9 mouse cellular contexts compared by ENCODE assay signal in the genomic region with DNA sequence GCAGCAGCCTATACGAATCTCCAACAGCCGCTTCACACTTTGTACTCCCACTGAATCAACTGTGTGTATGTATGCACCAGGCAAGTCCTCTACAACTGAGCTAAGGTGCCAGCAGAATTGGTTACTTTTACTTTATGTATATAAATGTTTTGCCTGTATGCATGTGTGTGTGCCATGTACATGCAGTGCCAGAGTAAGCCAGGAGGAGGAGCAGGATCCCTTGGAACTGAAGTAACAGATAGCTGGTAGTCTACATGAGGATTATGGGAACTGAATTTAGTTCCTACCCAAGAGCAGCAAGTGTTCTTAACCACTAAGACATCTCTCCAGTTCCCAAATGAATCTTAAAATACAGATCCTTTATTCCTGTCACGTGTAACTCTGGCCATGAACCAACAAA. TPM values are rescaled to one million over a fixed set of nuclear protein-coding genes. Genes with fewer than 3 reads are reported as not detected.
A peak's percentile ranks its signal among the peaks of the same experiment; 100 is the strongest.
DNase-seq lines count a peak whose midpoint lies in the region; ATAC-seq lines count a peak whose summit lies in the region.
"Had no signal": no experiment of that assay in that cellular context is flagged by ENCODE, and none has a peak within 500 bp of the region (broad histone marks: within the 10 kb centered on the region; RNA-seq: fewer than 3 reads in every experiment).

No protein-coding gene starts in this region.

- intact Hi-C loops in left cerebral cortex, postnatal 36 days (cut with DNase I): loop anchor here (10.0 kb wide), 1 partner anchor 53 kb away; a partner anchor contains a TSS

- H3K9me3 ChIP-seq in kidney, embryonic 14.5 days (ENCODE audit: control insufficient read depth, low read length): peaks cover 3% of the 10 kb centered on the region; the same call in 1 of the 2 replicates

- DNase-seq in kidney, adult 11 months: peak; percentile 28
- peak; percentile 71 for DNase-seq in CD4-positive, CD25-positive, alpha-beta regulatory T cell, adult 2 months (ENCODE audit: low read depth, low spot score)
- DNase-seq in adrenal gland, postnatal 10 days: peak; percentile 64
- peak; percentile 62 for DNase-seq in heart, postnatal 4 days
- no peak for DNase-seq in left cerebral cortex, postnatal 36 days (ENCODE audit: low spot score in 2 of 2)

- H3K4me1 ChIP-seq in kidney, embryonic 14.5 days (ENCODE audit: control insufficient read depth, insufficient read depth, low read length): no peaks in the 10 kb centered on the region
- H3K4me1 ChIP-seq: limb, embryonic 12.5 days had no signal

- ATAC-seq in kidney, embryonic 14.5 days (ENCODE audit: low FRiP score, low TSS enrichment): no peak
- peak; percentile 90 for ATAC-seq in megakaryocyte-erythroid progenitor cell, adult 5-6 weeks (replicated peaks; ENCODE audit: low FRiP score, low TSS enrichment, poor library complexity, severe bottlenecking)
- ATAC-seq in activated CD4-positive, CD25-positive, alpha-beta regulatory T cell, adult 4 months: no peak

- no peak overlapping the region for H3K9ac ChIP-seq in kidney, embryonic 14.5 days (ENCODE audit: low read depth, low read length)
- H3K9ac ChIP-seq: limb, embryonic 12.5 days had no signal

- WGBS in kidney, embryonic 14.5 days: 94% methylated on average over 3 of the region's 3 CpGs

- H3K36me3 ChIP-seq in kidney, embryonic 14.5 days (ENCODE audit: control insufficient read depth, insufficient read depth, low read length): no peaks in the 10 kb centered on the region

- H3K27me3 ChIP-seq in kidney, embryonic 14.5 days (ENCODE audit: control insufficient read depth, insufficient read depth, low read length): no peaks in the 10 kb centered on the region
- H3K27me3 ChIP-seq: limb, embryonic 12.5 days had no signal

- no peak overlapping the region for H3K4me2 ChIP-seq in kidney, embryonic 14.5 days (replicated peaks; ENCODE audit: low read depth, low read length)
- H3K4me2 ChIP-seq: limb, embryonic 12.5 days had no signal

- no peak overlapping the region for H3K27ac ChIP-seq in kidney, embryonic 14.5 days (ENCODE audit: low read depth, low read length)
- H3K27ac ChIP-seq: limb, embryonic 12.5 days had no signal

- no peak overlapping the region for H3K4me3 ChIP-seq in kidney, embryonic 14.5 days (ENCODE audit: low read length)
- H3K4me3 ChIP-seq: limb, embryonic 12.5 days had no signal

RNA-seq across cellular contexts. Expression of a gene that starts 48.0 kb away (rescaled TPM):
- 26.3 and 39.7 TPM in 2 replicates for polyA plus RNA-seq in kidney, embryonic 14.5 days (2014; fragmentation: Nextera tagmentation; extraction: Ambion mirVana)
- total RNA-seq in adrenal gland, postnatal 10 days (2021): 100 to 1,000 TPM in 1 of 2 experiments, 10 to 100 TPM in 1; 85.0 to 114 TPM
- 100 to 1,000 TPM; 204 to 213 TPM for total RNA-seq in heart, postnatal 4 days (2021)
- total RNA-seq in megakaryocyte-erythroid progenitor cell, adult 5-6 weeks (2014; fragmentation: Nextera tagmentation): not detected in 2 replicates
- 0.09 TPM in 1 of 2 replicates, not detected in the other for total RNA-seq in megakaryocyte-erythroid progenitor cell, adult 5-6 weeks (2017)
- polyA plus RNA-seq in activated CD4-positive, CD25-positive, alpha-beta regulatory T cell, adult 4 months (2017; shearing (Covaris generic)): under 1 TPM in 1 of 2 experiments, not detected in 1; 0.16 TPM
- total RNA-seq in left cerebral cortex, postnatal 36 days (2021): 10 to 100 TPM; 14.9 to 18.4 TPM

RNA-seq across cellular contexts. Expression of a gene that starts 51.6 kb away (rescaled TPM):
- polyA plus RNA-seq in kidney, embryonic 14.5 days (2014; fragmentation: Nextera tagmentation; extraction: Ambion mirVana): 14.8 and 27.9 TPM in 2 replicates
- total RNA-seq in adrenal gland, postnatal 10 days (2021): 10 to 100 TPM; 28.2 to 32.4 TPM
- total RNA-seq in heart, postnatal 4 days (2021): 10 to 100 TPM; 28.5 to 28.8 TPM
- total RNA-seq in megakaryocyte-erythroid progenitor cell, adult 5-6 weeks (2014; fragmentation: Nextera tagmentation): 36.5 and 38.8 TPM in 2 replicates
- total RNA-seq in megakaryocyte-erythroid progenitor cell, adult 5-6 weeks (2017): 8.4 and 39.5 TPM in 2 replicates
- polyA plus RNA-seq in activated CD4-positive, CD25-positive, alpha-beta regulatory T cell, adult 4 months (2017; shearing (Covaris generic)): 10 to 100 TPM; 22.8 to 25.0 TPM
- total RNA-seq in left cerebral cortex, postnatal 36 days (2021): 10 to 100 TPM; 45.2 to 65.1 TPM

RNA-seq across cellular contexts. Expression of a gene that starts 58.2 kb away (rescaled TPM):
- not detected in 2 replicates for polyA plus RNA-seq in kidney, embryonic 14.5 days (2014; fragmentation: Nextera tagmentation; extraction: Ambion mirVana)
- 1 to 10 TPM; 1.5 to 1.6 TPM for total RNA-seq in adrenal gland, postnatal 10 days (2021)
- not detected for total RNA-seq in heart, postnatal 4 days (2021)
- not detected in 2 replicates for total RNA-seq in megakaryocyte-erythroid progenitor cell, adult 5-6 weeks (2014; fragmentation: Nextera tagmentation)
- total RNA-seq in megakaryocyte-erythroid progenitor cell, adult 5-6 weeks (2017): not detected in 2 replicates
- not detected for polyA plus RNA-seq in activated CD4-positive, CD25-positive, alpha-beta regulatory T cell, adult 4 months (2017; shearing (Covaris generic))
- total RNA-seq in left cerebral cortex, postnatal 36 days (2021): 1 to 10 TPM; 1.3 to 2.7 TPM
- polyA plus RNA-seq: limb, embryonic 12.5 days had no signal

Comparison
In these comparisons a context has a peak if more than half of its experiments do, and no peak if none do; other contexts are left out.
1. DNase-seq: peak in kidney, adult 11 months (single experiment), CD4-positive, CD25-positive, alpha-beta regulatory T cell, adult 2 months (single experiment), adrenal gland, postnatal 10 days (single experiment) and heart, postnatal 4 days (single experiment); none in left cerebral cortex, postnatal 36 days (0 of 2).
2. RNA of a gene that starts 48.0 kb away (total RNA-seq): 204 to 213 TPM in heart, postnatal 4 days, 85.0 to 114 TPM in adrenal gland, postnatal 10 days and 14.9 to 18.4 TPM in left cerebral cortex, postnatal 36 days; 0.09 TPM in megakaryocyte-erythroid progenitor cell, adult 5-6 weeks; every median in the first group is over 10 times any median in the second.